Mouse (Mus musculus): ENCODE results near the gene Bsg. TPM values are rescaled to one million over a fixed set of nuclear protein-coding genes. Genes with fewer than 3 reads are reported as not detected.

Bsg gene
- total RNA-seq, 1 experiment from 2014 or later = 283 TPM

DNA sequence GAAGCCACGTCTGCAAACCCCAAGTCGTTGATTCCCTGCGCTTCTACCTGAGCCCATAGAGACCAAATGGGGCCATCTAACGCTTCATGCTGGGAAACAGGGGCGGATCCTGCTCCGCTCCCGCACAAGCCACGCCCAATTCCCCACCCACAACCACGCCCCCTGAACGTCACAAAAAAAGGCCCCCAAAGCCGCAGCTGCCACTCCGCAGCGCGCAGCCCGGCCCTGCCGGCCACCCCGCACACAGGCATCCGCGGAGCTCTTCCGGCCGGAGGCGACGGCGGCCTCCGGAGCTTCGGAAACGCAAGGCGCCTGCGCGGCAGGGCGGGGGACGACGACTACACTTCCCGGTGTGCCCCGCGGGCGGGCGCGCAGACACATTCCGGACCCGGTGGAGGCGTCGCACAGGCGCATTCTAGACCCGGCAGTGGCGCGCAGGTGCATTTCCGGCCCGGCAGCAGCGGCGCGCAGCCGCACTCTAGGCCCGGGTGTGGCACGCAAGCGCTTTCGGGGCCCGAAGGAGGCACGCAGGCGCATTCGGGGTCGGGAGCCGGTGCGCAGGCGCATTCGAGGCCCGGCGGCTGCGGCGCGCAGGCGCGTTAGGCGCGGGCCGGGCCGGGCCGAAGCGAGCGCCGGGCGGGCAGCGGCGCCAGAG is 22.6 kb upstream of the Bsg start, which contains the start of gene Cdc34:
TSS of gene Cdc34 (plus strand) at position 605 of the 655 bp plus-strand sequence.
- peak; percentile 77 for ATAC-seq (replicated peaks; ENCODE audit: low read depth, poor library complexity, severe bottlenecking)

DNA sequence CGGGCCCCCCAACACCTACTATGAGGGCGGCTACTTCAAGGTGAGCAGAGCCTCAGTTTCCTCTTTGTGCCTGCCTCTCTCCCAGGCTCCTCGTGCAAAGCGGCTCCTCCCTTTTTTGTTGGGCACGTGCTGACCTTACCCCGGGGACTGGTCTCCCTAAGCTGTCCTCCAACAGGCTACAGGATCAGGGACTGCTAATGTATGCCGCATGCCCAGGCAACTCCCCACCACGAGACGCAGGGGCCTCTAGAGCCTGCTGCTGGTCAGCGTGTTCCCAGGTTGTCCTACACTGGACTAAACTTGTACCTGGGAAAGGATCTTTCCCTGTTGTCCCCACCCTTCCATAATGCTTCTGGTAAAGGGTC is 21.8 kb upstream of the Bsg start:
- no peak for ATAC-seq (replicated peaks; ENCODE audit: low read depth, poor library complexity, severe bottlenecking)

DNA sequence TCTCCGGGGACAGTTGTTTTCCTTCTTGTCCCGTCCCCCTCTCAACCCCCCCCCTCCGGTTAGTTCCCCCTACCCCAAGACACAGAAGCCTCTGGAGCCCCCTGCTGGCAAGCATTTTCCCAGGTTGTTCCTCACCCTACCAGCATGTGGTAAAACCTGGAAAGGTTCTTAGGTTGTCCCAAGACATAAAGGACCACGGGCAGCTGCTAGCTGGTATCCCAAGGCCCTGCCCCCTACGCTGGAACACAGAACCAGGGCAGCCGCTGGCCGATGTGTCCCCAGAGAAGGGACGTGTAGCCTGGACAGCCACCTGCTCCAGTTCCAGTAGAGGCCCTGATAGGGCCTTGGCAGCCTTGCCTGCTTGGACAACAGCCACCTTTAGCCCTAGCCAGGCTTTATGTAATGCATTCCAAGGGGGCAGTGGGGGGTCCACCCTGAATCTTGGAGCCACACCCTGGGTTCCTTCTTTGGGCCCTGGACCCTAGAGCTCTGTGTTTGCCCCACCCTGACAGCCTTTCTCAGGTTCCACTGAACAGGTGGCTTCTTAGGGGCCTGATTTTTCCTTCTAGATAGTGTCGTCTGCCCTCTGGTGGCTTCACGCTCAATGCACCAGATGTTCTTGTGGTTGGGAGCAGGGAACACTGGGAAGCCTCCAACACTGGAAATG is 21.2 kb upstream of the Bsg start:
- 0 out of 2 replicates have a peak, but pooled peaks have one; percentile 11 for ATAC-seq (replicated peaks; ENCODE audit: low read depth, poor library complexity, severe bottlenecking)

DNA sequence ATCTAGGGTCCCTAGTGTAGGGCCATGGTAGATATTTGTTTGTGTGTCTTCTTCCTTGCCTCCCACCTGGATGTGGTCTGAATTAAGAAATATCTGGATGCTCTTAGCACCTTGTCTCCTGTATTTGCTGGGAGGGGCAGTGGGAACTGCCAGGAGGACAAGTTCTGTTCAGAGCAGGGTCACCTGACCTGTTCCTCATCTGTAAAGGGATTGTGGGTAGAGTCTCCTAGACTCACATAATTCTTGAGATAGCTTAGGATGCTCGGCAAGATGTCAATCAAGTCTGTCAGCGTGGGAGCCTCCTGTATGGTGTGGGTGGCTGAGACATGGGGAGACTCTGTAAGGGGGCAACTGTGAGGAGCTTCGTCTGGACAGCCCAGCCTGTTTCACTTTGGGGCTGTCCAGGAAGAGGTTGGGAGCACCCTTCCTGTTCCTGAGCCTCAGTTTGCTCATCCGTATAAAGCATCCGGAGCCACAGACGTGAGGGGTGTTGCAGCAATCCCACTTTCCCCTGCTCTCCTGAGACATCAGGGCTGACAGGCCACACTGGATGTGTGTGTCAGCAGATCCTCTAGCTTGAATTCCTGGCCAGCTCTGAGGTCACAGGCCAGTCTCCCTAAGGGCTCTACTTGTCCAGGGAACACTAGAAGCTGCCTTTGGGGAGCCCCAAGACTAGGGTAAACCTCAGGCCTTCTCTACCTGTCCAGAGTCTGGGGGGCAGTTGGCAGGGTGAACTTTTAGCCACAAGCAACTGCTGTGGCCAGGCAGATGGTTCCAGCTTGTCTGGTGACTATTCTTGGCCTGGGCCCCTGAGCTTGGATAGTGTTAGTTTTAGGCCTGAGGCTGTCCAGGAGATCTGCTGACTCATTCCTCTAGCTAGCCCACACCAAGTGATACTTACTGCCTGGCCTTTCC is 20.3 kb upstream of the Bsg start:
- no peak for ATAC-seq (replicated peaks; ENCODE audit: low read depth, poor library complexity, severe bottlenecking)

GRCm38 (mm10) chr10:79684770-79685600 is 19.3 kb upstream of the Bsg start:
- ATAC-seq (replicated peaks; ENCODE audit: low read depth, poor library complexity, severe bottlenecking) = no peak

DNA sequence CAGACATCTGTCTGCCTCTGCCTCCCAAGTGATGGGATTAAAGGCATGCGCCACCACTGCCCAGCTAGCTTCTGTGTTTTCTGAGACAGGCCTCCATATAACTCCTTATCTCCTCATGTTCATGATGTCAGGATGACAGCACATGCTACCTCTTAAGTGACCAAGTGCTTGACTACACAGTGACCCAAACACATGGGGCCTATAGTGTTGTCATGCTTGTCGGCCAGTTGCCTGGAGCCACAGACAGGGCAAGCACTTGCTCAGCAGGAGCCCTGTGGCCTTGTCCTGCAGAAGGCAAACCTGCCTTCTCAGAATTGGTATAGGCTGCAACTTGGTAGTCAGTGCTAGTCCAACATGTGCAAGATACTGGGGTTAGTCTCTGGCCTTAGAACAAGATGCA is 18.1 kb upstream of the Bsg start:
- no peak for ATAC-seq (replicated peaks; ENCODE audit: low read depth, poor library complexity, severe bottlenecking)

DNA sequence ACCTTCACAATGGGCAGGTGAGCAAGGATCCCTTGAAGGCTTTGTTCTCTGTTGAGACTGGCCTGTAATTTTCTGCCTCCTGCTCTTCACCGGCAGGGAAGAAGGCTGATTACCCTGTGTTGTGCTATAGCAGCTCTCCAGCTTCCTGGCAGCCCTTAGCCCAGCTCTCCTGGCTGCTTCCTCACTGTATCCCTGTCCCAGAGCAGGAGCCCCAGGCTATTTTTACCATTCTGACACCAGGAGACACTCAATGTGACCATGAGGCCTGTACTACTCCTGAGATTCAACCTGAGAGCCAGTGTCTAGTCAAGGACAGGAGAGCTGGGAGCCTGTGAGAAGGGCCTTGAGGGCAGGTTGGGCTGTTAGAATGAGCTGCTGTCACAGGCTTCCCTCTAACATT is 17.6 kb upstream of the Bsg start:
- ATAC-seq (replicated peaks; ENCODE audit: low read depth, poor library complexity, severe bottlenecking) = no peak

DNA sequence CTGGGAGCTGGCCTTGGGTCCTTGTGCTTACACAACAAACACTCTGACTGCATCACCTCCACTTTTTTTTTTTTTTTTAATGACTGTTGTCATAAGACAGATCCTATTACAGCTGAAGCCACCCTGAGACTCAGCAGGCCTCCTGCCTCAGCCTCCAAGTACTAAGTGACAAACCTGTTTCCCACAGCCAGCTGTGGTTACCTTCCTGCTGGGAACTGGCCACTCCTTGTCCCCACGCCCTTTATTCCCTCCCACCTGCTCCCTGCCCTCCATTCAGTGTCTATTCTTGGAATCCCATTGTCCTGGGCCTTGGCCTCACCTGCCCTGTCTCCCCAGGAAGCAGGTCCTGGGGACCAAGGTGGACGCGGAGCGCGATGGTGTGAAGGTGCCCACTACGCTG is 16.8 kb upstream of the Bsg start:
- ATAC-seq (replicated peaks; ENCODE audit: low read depth, poor library complexity, severe bottlenecking) = no peak

DNA sequence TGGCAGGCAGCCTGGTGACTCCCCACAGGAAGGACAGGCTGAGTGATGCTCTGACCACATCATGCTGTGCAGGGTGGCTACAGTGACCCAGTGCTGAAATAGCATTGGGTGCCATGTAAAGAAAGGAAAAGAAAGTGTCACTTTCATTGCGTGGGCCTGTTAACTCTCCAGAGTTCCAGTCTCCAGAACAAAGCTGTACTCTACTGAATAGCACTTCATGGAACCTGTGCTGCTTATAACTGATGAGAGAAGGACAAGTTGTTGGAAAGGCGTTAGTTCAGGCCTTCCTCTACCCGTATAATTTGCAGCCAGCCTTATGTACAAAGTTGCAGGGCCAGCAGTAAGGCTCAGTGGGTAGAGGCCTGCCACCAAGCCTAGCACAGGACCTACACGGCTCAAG is 15.6 kb upstream of the Bsg start, which contains the start of gene Gzmm:
TSS of gene Gzmm (plus strand) at position 301 of the 400 bp plus-strand sequence.
- no peak for ATAC-seq (replicated peaks; ENCODE audit: low read depth, poor library complexity, severe bottlenecking)

DNA sequence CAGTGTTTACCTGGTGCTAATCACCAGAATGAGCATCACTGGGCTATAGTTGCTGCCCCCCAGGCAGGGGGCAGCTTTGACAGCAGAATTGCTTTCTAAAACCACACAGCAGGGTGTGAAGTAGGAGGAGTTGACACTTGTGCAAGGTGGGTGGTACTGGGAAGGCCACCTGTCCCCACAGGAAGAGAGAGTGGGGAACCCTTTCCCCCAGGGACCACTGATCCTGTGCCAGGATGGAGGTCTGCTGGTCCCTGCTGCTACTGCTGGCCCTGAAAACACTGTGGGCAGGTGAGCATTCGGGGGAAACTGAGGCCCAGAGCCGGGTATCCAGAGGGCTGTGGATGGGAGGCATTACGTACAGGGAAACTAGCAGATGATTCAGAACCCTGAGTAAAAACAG is 15.1 kb upstream of the Bsg start:
- no peak for ATAC-seq (replicated peaks; ENCODE audit: low read depth, poor library complexity, severe bottlenecking)

DNA sequence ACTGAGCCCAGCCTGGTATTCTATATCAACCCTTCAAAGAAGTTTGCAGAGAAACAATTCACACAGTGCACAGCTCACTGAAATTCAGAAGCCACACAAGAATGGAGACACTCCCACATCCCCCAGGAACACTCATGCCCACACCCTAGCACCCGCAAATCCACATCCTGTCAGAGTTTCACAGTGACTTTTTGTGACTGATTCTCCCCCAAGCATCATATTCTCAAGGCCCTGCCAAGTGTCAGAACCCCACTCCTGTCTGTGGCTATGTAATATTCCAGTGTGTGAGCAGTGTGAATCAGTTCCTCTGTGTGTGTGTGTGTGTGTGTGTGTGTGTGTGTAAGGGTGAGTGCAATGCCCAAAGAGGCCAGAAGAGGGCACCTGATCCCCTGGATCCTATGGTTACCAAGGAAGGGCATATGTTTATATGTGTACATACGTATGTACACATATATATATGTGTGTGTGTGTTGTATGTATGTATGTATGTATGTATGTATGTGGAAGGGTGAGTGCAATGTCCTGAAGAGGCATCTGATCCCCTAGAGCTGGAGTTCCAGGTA is 12.2 kb upstream of the Bsg start:
- ATAC-seq (replicated peaks; ENCODE audit: low read depth, poor library complexity, severe bottlenecking) = no peak

DNA sequence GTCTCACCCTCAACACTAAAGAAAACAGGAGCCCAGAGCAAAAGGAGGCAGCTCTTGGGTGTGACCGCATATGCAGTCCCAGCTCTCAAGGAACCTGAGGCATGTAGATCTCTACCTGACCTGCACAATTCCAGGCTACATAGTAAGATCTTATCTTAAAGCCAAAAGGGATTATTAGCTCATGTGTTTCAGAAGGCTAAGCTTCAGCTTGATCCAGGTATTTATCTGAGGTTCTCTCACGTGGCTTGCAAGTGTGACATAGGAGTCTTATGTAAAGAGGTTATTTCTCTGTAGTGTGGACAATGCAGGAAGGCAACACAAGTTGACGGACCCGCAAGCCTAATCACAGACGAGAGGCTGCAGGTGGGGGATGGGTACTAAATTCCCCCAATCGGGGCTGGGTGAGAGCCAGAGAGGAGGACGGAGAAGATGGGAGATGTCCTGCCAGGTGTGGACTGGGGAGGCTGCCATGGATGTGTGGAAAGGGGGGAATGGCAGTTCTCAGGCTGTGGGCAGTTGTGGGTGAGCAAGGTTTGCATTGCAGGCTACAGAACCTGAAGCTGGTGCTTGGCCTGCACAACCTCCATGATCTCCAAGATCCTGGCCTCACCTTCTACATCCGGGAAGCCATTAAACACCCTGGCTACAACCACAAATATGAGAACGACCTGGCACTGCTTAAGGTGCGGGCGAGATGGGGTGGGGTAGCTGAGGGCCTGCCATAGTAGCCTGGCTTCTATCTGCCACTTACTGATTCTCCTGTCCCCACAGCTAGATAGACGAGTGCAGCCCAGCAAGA is 10.5 kb upstream of the Bsg start:
- ATAC-seq (replicated peaks; ENCODE audit: low read depth, poor library complexity, severe bottlenecking) = no peak

DNA sequence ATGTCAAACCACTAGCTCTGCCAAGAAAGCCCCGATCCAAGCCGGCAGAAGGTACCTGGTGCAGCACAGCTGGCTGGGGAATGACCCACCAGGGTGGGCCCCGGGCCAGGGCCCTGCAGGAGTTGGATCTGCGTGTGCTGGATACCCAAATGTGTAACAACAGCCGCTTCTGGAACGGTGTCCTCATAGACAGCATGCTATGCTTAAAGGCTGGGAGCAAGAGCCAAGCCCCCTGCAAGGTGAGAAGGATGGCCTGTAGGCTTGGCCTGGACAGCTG is 10.0 kb upstream of the Bsg start:
- no peak for ATAC-seq (replicated peaks; ENCODE audit: low read depth, poor library complexity, severe bottlenecking)

DNA sequence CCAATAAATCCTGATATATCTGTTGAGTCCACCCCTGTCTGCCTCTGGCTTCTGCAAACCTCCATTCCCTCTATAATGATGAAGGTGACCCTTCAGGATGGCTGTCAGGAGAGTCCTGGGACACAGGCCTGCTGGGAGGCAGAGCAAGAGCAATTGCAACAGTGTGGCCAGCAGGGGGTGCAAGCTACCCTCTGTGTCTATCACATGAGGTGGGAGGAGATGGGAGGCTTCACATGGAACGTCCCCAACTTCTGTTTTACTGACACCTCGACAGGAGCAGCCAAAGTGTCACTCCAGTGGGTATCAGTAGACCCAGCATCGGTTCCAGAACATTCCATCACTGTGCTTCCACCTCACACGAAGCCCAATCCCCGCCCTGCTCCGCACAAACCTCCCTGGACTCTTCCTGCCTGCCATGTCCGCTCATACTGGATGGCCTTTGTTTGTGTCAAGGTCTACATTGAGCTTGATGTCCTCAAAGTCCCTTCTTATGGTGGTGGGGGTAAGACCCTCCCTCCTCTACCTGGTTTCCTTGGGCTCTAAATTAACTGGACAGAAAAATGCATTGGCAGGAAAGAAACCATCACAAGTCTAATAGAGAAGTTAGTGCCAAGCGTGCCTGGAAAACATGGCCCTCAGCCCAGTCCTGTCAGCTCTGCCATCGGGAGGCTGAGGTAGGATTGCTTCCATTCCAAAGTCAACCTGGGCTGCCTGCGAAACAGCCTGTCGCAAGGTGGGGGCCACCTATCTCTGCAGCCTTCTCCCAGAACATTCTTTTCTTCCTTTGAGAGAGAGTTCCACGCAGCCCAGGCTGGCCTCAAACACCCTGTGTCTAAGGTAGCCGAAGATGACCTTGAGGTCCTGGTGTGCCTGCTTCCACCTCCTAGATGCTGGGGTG is 8.8 kb upstream of the Bsg start:
- peak; percentile 92 for ATAC-seq (replicated peaks; ENCODE audit: low read depth, poor library complexity, severe bottlenecking)

DNA sequence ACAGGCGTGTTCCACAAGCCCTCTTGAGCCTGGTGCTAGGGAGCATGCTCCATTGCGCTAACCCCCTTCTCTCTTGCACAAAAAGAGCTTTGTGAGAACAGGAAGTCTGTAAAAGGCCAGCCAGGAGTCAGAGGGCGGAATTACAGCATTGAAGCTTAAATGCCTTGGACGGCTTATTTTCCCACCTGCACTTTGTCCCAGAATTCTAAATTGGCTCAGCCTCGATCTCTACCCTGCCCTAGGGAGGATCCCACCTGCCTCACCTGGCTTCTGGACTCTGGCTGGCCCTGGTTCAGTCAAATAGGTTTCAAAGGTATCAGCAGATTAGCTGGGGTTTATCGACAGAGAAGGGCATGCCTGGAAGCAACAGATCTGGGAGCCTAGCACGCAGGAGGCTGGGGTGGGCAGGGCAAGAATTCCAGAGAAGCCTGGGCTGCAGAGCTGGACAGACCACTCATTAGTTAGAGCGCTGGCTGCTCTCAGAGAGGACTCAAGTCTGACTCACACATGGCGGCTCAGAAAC is 8.1 kb upstream of the Bsg start:
- ATAC-seq (replicated peaks; ENCODE audit: low read depth, poor library complexity, severe bottlenecking) = no peak; the same call in 1 of the 2 replicates

- no peak for ATAC-seq (replicated peaks; ENCODE audit: low read depth, poor library complexity, severe bottlenecking)
Measured at GRCm38 (mm10) chr10:79697916-79698315, 6.4 kb upstream of the Bsg start.

GRCm38 (mm10) chr10:79698459-79698858 is 5.8 kb upstream of the Bsg start:
- no peak for ATAC-seq (replicated peaks; ENCODE audit: low read depth, poor library complexity, severe bottlenecking)

DNA sequence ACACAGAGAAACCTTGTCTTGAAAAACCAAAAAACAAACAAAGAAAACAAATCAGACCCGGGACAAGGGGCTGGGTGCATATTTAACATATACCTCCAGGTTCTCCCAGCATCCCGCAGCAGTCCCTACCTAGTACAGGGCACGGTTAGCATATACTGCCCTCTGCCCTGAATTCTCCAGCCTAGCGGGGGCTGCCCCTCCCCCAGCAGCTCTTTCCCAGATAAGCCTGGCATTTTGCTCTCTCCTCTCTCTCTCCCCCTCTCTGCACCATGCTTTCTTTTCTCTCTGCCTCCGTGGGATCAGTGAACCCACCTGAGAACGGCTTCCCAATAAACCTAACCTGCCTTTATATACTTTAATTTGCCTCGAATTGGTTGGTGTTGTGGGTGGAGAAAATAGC is 3.6 kb upstream of the Bsg start:
- no peak for ATAC-seq (replicated peaks; ENCODE audit: low read depth, poor library complexity, severe bottlenecking)

Measured in common myeloid progenitor, adult 5-6 weeks (primary cell).